Mouse (Mus musculus) heart, embryonic 11.5 days (tissue): Measurements from ENCODE around the gene Cnr2. TPM values are rescaled to one million over a fixed set of nuclear protein-coding genes. Genes with fewer than 3 reads are reported as not detected.

Experiments
- ATAC-seq: fragments of 200-750 bp; cut with Nextera tagmentation; replicated peaks from 2 replicates; pipeline ENCODE4 v1.8.0; 2017; ENCODE audit warnings: moderate library complexity; ENCODE audit not compliant: insufficient number of reproducible peaks, low FRiP score, low TSS enrichment
- H3K27ac ChIP-seq: fragments of 300-500 bp; sonication (generic); 2 replicates; pipeline ENCODE4 v1.5.1; 2014; ENCODE audit warnings: mild to moderate bottlenecking, low read depth, low read length
- H3K27me3 ChIP-seq: fragments of 300-500 bp; sonication (generic); 2 replicates; pipeline ENCODE4 v1.6.1; 2014; ENCODE audit warnings: mild to moderate bottlenecking, low read length, mixed read lengths; ENCODE audit not compliant: control insufficient read depth, insufficient read depth
- H3K36me3 ChIP-seq: fragments of 300-500 bp; sonication (generic); 2 replicates; pipeline ENCODE4 v1.6.1; 2014; ENCODE audit warnings: mild to moderate bottlenecking, low read length, moderate library complexity, mixed read lengths; ENCODE audit not compliant: control insufficient read depth, insufficient read depth
- H3K4me1 ChIP-seq: fragments of 300-500 bp; sonication (generic); 2 replicates; pipeline ENCODE4 v1.6.1; 2014; ENCODE audit warnings: low read length; ENCODE audit not compliant: control insufficient read depth, insufficient read depth
- H3K4me2 ChIP-seq: fragments of 300-500 bp; sonication (generic); 2 replicates; pipeline ENCODE4 v1.6.1; 2014; ENCODE audit warnings: mild to moderate bottlenecking, moderate library complexity
- H3K4me3 ChIP-seq: fragments of 300-500 bp; sonication (generic); 2 replicates; pipeline ENCODE4 v1.5.1; 2014; ENCODE audit warnings: low read depth, low read length
- H3K9ac ChIP-seq: fragments of 300-500 bp; sonication (generic); 2 replicates; pipeline ENCODE4 v1.6.1; 2014; ENCODE audit warnings: mild to moderate bottlenecking, low read depth, low read length, moderate library complexity
- H3K9me3 ChIP-seq: fragments of 300-500 bp; sonication (generic); replicated peaks from 2 replicates; pipeline ENCODE4 v1.6.1; 2016; ENCODE audit warnings: low read length; ENCODE audit not compliant: control insufficient read depth
- WGBS: fragments of 180-500 bp; shearing (Covaris S2); extraction: QIAGEN DNeasy Blood & Tissue Kit; methylation state at CpG from one replicate; pipeline ENCODE4 v1.1.7; 2014; ENCODE audit not compliant: insufficient replicate concordance; 5-methylcytosine and 5-hydroxymethylcytosine counted together
- polyA plus RNA-seq: library from polyadenylated mRNA; unstranded; fragments of >200 nt; fragmentation: Nextera tagmentation; extraction: Ambion mirVana; gene quantifications from 2 replicates; pipeline ENCODE4 v1.2.1, GENCODE M21; 2014

Cnr2 gene
- polyA plus RNA-seq, 1 experiment from 2014 or later = 0.73 TPM

- Histone ChIP-seq H3K4me2 (no peak overlapping the region), H3K27me3 (peaks cover 7% of the 10 kb centered on the region; the same call in 1 of the 2 replicates), H3K4me3 (no peak overlapping the region), H3K9me3 (no peaks in the 10 kb centered on the region), H3K9ac (no peak overlapping the region), H3K27ac (no peak overlapping the region), H3K36me3 (no peaks in the 10 kb centered on the region), H3K4me1 (peaks cover 6% of the 10 kb centered on the region; the same call in 1 of the 2 replicates)
- 73% methylated on average over 1 of the region's 1 CpGs for WGBS
- no peak for ATAC-seq
Measured at GRCm38 (mm10) chr4:135904810-135905209, 9.6 kb downstream of the Cnr2 start.

- Histone ChIP-seq H3K9me3 (no peaks in the 10 kb centered on the region), H3K36me3 (no peaks in the 10 kb centered on the region), H3K9ac (no peak overlapping the region), H3K4me1 (peaks cover 6% of the 10 kb centered on the region; the same call in 1 of the 2 replicates), H3K4me3 (no peak overlapping the region), H3K27me3 (peaks cover 7% of the 10 kb centered on the region; the same call in 1 of the 2 replicates), H3K4me2 (no peak overlapping the region), H3K27ac (no peak overlapping the region)
- ATAC-seq = no peak
- 83% methylated on average over 3 of the region's 3 CpGs for WGBS
Measured at GRCm38 (mm10) chr4:135906633-135907032, 11.4 kb downstream of the Cnr2 start.

GRCm38 (mm10) chr4:135909326-135910066 lies 14.3 kb downstream of the Cnr2 start:
- ATAC-seq = no peak
- WGBS = 17% methylated on average over 13 of the region's 13 CpGs
- H3K27ac ChIP-seq = no peak overlapping the region
- H3K36me3 ChIP-seq = no peaks in the 10 kb centered on the region
- peaks cover 6% of the 10 kb centered on the region; the same call in 1 of the 2 replicates for H3K4me1 ChIP-seq
- no peak overlapping the region for H3K4me3 ChIP-seq
- H3K9me3 ChIP-seq = no peaks in the 10 kb centered on the region
- 0 out of 2 replicates have a peak overlapping the region, but pooled peaks have one; percentile 22 for H3K9ac ChIP-seq
- H3K4me2 ChIP-seq = peak overlapping the region; percentile 17; the same call in 1 of the 2 replicates
- peaks cover 7% of the 10 kb centered on the region; the same call in 1 of the 2 replicates for H3K27me3 ChIP-seq

DNA sequence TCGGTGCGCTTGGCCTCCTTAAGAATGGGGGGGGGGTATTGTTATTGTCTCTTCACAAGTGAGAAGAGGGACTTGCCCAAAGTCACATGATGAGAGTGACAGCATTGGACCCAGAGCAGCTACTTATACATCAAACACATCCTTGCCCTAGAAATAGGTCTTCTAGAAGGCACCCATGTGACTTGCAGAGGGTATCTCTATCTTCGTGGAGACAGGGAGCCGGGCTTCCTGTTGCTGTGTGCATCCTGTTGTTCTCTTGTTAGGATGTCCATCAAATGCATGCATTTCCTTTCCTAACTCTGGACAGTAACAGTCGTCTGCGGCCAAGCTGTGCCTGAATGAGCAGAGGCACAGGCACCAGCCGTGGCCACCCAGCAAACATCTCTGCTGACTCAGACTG lies 16.3 kb downstream of the Cnr2 start:
- no peak overlapping the region for H3K27ac ChIP-seq

DNA sequence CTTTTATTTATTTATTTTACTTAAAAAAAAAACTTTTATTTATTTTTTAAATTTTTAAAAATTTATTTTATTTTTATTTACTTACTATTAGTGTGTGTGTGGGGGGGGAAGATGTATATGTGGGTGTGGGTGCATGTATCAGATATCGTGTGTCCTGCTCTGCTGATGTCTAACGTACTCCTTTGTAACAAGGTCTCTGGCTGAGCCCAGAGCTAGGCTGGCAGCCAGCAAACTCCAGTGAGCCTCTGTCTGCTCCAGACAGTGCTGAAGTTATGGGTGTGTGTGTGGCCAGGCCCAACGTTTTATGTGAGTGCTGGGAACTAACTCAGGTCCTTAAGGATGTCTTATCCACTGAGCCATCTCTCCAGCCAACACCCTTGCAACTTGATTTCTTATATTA lies 17.0 kb downstream of the Cnr2 start:
- WGBS = 62% methylated on average over 3 of the region's 3 CpGs
- Histone ChIP-seq H3K9me3 (no peaks in the 10 kb centered on the region), H3K9ac (0 out of 2 replicates have a peak overlapping the region, but pooled peaks have one; percentile 5), H3K4me2 (no peak overlapping the region), H3K27ac (no peak overlapping the region), H3K36me3 (no peaks in the 10 kb centered on the region), H3K4me1 (peaks cover 6% of the 10 kb centered on the region; the same call in 1 of the 2 replicates), H3K27me3 (no peaks in the 10 kb centered on the region), H3K4me3 (no peak overlapping the region)
- no peak for ATAC-seq

More for the DNA sequence above, 16.3 kb downstream of the Cnr2 start:
- Histone ChIP-seq H3K36me3 (no peaks in the 10 kb centered on the region), H3K9me3 (no peaks in the 10 kb centered on the region), H3K27me3 (0 out of 2 replicates have a peak, but pooled peaks cover 3% of the 10 kb centered on the region), H3K9ac (no peak overlapping the region), H3K4me3 (no peak overlapping the region), H3K4me2 (no peak overlapping the region), H3K4me1 (peaks cover 6% of the 10 kb centered on the region; the same call in 1 of the 2 replicates)
- ATAC-seq = no peak
- 60% methylated on average over 7 of the region's 7 CpGs for WGBS

- Histone ChIP-seq H3K27ac (no peak overlapping the region), H3K4me3 (no peak overlapping the region), H3K4me1 (peaks cover 6% of the 10 kb centered on the region; the same call in 1 of the 2 replicates), H3K36me3 (no peaks in the 10 kb centered on the region), H3K9ac (no peak overlapping the region), H3K4me2 (no peak overlapping the region), H3K9me3 (no peaks in the 10 kb centered on the region), H3K27me3 (no peaks in the 10 kb centered on the region)
- no peak for ATAC-seq
- 46% methylated on average over 3 of the region's 3 CpGs for WGBS
Measured at GRCm38 (mm10) chr4:135912835-135913234, 17.6 kb downstream of the Cnr2 start.

DNA sequence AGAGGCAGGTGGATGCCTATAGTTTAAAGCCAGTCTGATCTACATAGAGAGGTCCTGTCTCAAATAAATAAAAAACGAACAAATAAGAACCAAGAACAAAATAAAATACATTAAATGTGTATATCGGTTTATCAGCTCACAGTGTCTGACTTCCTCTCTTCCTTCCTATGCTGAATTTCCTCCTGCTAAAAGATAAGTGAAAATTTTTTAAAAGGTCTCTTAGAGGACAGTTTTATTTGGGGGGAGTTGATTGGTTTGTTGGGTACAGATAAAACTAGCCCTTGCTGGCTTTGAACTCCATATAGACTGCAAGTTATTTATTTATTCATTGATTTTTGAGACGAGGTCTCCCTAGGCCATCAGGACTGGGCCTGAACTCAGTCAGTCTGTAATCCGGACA lies 18.2 kb downstream of the Cnr2 start:
- no peaks in the 10 kb centered on the region for H3K36me3 ChIP-seq
- H3K9me3 ChIP-seq = no peaks in the 10 kb centered on the region
- H3K4me3 ChIP-seq = no peak overlapping the region
- 0 out of 2 replicates have a peak, but pooled peaks cover 3% of the 10 kb centered on the region for H3K27me3 ChIP-seq
- H3K4me2 ChIP-seq = no peak overlapping the region
- no peak overlapping the region for H3K9ac ChIP-seq
- WGBS = 55% methylated on average over 4 of the region's 4 CpGs
- no peak for ATAC-seq
- H3K4me1 ChIP-seq = peaks cover 6% of the 10 kb centered on the region; the same call in 1 of the 2 replicates
- no peak overlapping the region for H3K27ac ChIP-seq

DNA sequence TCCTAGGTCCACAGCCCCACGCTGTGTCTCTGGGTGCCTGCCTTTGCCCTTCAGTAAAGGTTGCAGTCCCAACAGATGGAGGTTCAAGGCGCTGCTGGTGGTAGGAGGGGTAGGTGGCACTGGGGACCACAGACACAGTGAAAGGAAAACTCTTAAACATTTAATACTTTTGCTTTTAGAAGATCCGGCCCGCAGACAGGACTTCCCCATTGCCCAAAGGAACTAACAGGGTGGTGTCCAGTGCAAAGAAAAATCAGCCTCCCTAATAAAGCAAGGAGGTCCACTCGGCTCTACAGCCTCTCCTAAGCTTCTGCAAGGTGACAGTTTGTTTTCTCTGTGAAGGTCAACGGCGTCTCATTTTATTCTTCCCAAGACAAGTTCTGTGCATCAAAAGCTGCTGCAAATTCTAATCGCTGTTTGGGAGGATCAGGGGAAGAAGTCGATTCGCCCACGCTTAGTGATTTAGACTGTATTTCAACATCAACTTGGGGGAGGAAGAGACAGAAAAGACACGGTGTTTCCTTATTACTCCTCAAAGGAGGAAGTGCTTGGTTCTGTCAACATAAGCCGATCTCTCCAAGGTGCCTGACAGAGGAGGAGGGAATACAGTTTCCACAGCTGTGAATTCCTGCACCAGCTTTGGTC lies 23.6 kb downstream of the Cnr2 start:
- 81% methylated on average over 13 of the region's 13 CpGs for WGBS
- ATAC-seq = no peak
- Histone ChIP-seq H3K9ac (no peak overlapping the region), H3K4me3 (no peak overlapping the region), H3K36me3 (no peaks in the 10 kb centered on the region), H3K27ac (no peak overlapping the region), H3K4me2 (no peak overlapping the region), H3K4me1 (0 out of 2 replicates have a peak, but pooled peaks cover 6% of the 10 kb centered on the region), H3K9me3 (no peaks in the 10 kb centered on the region), H3K27me3 (0 out of 2 replicates have a peak, but pooled peaks cover 3% of the 10 kb centered on the region)
